ENCODE assay signal across 8 mouse cellular contexts in the genomic region with DNA sequence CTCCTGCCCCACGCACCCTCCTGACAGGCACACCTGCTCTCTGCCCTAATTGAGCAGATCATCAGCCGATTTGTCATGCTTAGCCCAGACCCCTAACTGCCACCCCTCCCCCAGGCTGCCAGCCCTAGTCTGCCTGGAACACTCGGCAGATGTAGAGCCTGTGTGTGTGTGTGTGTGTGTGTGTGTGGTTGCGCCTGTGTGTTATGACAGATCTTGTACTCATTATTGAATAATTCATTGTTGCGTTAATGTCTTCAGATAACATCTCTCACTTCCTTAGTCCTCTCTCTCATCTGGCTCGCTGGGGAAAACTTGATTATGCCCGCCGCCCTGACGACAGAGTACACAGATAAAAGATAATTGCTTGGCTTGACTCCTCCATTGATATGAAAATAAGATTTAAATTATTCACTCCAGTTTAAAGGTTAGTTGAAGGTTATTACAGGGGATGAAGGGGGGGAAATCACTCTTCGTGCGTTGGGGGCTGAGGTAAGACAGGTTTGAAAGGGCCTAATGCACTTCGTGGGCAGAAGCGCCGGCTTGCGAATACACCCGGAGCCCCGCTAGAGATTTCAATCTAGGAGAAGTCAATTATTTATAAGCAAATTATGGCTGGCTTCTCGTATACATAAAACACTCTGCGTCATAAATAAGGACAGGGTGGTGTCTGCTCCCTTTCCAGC.
DNase-seq lines count a peak whose midpoint lies in the region.

No protein-coding gene starts in this region.

- H3K4me3 ChIP-seq in hindbrain, embryonic 10.5 days, result no peak overlapping the region
- no peak overlapping the region for H3K4me3 ChIP-seq in heart, embryonic 10.5 days

- H3K4me1 ChIP-seq in hindbrain, embryonic 10.5 days (replicated peaks), result peaks cover 38% of the 10 kb centered on the region
- peaks cover 3% of the 10 kb centered on the region; the same call in 1 of the 2 replicates for H3K4me1 ChIP-seq in heart, embryonic 10.5 days

- 49% methylated on average over 19 of the region's 19 CpGs for WGBS in hindbrain, embryonic 10.5 days
- 64% methylated on average over 19 of the region's 19 CpGs for WGBS in heart, embryonic 10.5 days

- H3K27me3 ChIP-seq in hindbrain, embryonic 10.5 days (ENCODE audit: insufficient read depth, poor library complexity, severe bottlenecking), result peaks cover 30% of the 10 kb centered on the region
- H3K27me3 ChIP-seq in heart, embryonic 10.5 days (ENCODE audit: insufficient read depth, poor library complexity, severe bottlenecking), result peaks cover 63% of the 10 kb centered on the region

- peak; percentile 61 for DNase-seq in CD4-positive, CD25-positive, alpha-beta regulatory T cell, adult 2 months (ENCODE audit: low read depth, low spot score)
- DNase-seq in R1 (ENCODE audit: low read depth, low spot score), result peak; percentile 47
- peak; percentile 82 for DNase-seq in hindbrain, embryonic 10.5 days (ENCODE audit: low spot score)
- DNase-seq in lung, postnatal 25 days (ENCODE audit: low spot score), result peak; percentile 21
- DNase-seq in thymus, postnatal 14 days, result peak; percentile 74
- DNase-seq in heart, embryonic 10.5 days (ENCODE audit: low spot score), result no peak
- no peak for DNase-seq in left cerebral cortex, adult 8-10 months (ENCODE audit: low spot score in 2 of 2)
- DNase-seq in cerebellum, adult 11-12 months, result no peak

- no peaks in the 10 kb centered on the region for H3K36me3 ChIP-seq in hindbrain, embryonic 10.5 days
- H3K36me3 ChIP-seq in heart, embryonic 10.5 days, result no peaks in the 10 kb centered on the region

- H3K27ac ChIP-seq in hindbrain, embryonic 10.5 days, result peak overlapping the region; percentile 66
- no peak overlapping the region for H3K27ac ChIP-seq in heart, embryonic 10.5 days

- no peaks in the 10 kb centered on the region for H3K9me3 ChIP-seq in hindbrain, embryonic 10.5 days
- no peaks in the 10 kb centered on the region for H3K9me3 ChIP-seq in heart, embryonic 10.5 days

Comparison
In these comparisons a context has a peak if more than half of its experiments do, and no peak if none do; other contexts are left out.
1. DNase-seq: peak in CD4-positive, CD25-positive, alpha-beta regulatory T cell, adult 2 months (single experiment), R1 (single experiment), hindbrain, embryonic 10.5 days (single experiment), lung, postnatal 25 days (single experiment) and thymus, postnatal 14 days (single experiment); none in heart, embryonic 10.5 days (single experiment), left cerebral cortex, adult 8-10 months (0 of 2) and cerebellum, adult 11-12 months (single experiment).